Mouse (Mus musculus): ENCODE results near the gene 4930432K21Rik.

Gene 4930432K21Rik

DNA sequence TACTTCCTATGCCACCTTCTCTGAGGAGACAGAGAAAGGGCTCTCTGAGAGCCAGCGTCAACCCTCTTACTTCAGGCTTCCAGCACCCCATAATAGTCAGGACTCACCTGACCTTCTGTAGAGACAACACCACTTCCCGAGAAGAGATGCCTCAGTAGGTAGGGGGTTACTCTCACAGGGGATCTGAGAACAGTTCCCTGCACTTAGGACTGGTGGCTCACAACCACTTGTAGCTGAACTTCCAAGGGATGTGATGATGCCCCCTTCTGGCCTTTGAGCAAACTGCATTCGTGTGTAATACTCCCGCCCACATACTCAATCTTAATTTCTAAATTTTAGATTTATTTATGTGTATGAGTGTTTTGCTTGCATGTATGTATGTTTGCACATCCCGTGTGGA lies 45.7 kb downstream of the 4930432K21Rik start:
- no peak for DNase-seq

DNA sequence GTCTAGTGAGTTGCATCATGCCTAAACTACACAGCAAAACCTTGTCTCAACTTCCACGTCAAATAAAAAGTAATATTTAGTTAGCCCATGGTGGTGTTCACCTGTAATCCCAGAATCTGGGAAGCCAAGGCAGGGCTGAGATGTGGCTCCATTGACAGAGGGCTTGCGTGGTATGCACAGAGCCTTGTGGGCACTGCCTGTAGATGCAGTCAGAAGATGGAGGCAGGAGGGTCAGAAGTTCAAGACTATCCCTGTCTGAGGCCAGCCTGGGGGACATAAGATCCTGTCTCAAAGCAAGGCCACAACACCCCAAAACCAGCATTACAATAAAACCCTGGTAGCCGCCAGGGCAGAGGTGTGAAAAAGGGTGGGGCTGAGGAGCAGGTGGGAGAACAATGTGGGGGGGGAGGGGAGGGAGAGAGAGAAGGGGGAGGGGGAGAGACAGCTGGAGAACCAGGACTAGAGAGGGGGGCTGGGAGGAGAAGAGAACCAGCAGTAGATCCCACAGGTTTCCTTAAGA lies 46.5 kb downstream of the 4930432K21Rik start:
- DNase-seq = no peak

DNA sequence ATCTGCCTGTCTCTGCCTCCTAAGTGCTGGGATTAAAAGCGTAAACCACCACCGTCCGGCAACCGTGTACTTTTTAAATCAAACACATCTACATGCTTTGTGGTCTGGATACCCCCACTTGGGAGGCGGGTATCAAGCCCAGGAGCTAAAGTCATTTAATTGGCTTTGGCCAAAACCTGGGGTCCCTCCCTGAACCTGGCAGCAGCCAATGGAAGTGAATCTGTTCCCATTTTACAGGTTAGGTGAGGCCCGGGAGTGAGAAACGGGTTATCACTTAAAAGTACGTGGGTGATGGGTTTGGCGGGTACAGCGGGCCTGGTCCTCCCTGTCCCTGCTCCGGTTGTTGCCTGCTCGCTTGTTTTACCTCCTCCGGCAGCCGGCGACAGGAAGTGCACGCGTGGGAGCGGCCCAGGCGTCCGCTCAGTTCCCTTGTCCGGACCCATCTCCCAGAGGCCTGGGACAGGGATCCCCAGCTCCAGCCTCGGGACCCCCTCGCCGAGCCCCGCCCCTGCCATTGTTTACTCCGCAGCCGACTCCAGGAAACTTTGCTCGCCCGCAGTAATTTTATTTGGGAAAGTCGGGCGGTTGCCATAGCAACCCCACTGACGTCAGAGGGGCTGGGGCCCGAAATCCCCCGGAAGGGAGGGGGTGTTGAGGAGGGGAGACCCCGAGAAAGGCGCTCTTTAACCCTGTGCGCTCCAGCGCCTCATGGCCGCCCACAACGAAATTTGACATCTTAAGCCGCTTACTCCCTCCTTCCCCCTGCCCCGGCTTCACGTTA lies 49.5 kb downstream of the 4930432K21Rik start:
- peak; percentile 76 to 80 for DNase-seq

DNA sequence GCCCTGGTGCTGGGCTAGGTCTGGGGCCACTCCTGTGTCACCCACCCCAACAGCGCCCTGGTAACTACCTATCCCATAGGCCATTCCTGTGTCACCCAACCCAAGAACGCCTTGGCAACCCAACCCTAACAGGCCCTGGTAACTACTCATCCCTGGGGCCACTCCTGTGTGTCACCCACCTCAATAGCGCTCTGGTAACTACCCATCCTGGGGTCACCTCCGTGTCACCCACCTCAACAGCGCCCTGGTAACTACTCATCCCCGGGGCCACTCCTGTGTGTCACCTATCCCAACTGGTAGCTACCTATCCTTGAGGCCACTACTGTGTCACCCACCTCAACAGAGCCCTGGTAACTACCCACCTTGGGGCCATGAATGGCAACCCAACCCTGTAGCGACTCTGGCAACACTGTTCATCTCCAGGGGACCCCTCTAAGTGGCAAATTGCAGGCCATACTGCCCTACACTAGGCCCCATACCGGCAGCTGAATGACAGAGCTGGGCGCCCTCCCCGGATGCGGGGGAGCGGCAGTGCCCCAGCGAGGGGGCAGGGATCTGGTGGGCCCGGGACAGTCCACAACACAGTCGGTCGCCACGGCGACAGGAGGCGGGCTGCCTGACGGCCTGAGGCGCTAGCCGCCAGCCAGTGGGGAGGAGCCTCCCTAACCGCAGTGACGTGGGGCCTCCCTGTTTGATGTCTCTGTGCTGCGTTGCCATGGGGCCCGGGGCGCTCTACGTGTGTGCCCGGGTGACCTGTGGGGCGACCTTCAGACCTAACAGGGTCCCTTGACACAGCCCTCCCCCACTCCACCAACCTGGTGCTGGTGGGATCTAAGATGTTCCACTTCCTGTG lies 50.3 kb downstream of the 4930432K21Rik start:
- DNase-seq = peak; percentile 74 to 78

- no peak for DNase-seq
Measured at GRCm38 (mm10) chr8:84198871-84199270, 51.0 kb downstream of the 4930432K21Rik start.

- DNase-seq = no peak
Measured at GRCm38 (mm10) chr8:84199348-84200125, 51.7 kb downstream of the 4930432K21Rik start.

GRCm38 (mm10) chr8:84200126-84200555 lies 52.3 kb downstream of the 4930432K21Rik start:
- peak; percentile 19 to 37 for DNase-seq

GRCm38 (mm10) chr8:84200652-84201544 lies 53.1 kb downstream of the 4930432K21Rik start:
- DNase-seq = peak; percentile 72 to 74

GRCm38 (mm10) chr8:84201545-84202245 lies 53.9 kb downstream of the 4930432K21Rik start:
- peak; percentile 76 for DNase-seq

GRCm38 (mm10) chr8:84202466-84202865 lies 54.6 kb downstream of the 4930432K21Rik start:
- DNase-seq = peak; percentile 53 to 54

DNA sequence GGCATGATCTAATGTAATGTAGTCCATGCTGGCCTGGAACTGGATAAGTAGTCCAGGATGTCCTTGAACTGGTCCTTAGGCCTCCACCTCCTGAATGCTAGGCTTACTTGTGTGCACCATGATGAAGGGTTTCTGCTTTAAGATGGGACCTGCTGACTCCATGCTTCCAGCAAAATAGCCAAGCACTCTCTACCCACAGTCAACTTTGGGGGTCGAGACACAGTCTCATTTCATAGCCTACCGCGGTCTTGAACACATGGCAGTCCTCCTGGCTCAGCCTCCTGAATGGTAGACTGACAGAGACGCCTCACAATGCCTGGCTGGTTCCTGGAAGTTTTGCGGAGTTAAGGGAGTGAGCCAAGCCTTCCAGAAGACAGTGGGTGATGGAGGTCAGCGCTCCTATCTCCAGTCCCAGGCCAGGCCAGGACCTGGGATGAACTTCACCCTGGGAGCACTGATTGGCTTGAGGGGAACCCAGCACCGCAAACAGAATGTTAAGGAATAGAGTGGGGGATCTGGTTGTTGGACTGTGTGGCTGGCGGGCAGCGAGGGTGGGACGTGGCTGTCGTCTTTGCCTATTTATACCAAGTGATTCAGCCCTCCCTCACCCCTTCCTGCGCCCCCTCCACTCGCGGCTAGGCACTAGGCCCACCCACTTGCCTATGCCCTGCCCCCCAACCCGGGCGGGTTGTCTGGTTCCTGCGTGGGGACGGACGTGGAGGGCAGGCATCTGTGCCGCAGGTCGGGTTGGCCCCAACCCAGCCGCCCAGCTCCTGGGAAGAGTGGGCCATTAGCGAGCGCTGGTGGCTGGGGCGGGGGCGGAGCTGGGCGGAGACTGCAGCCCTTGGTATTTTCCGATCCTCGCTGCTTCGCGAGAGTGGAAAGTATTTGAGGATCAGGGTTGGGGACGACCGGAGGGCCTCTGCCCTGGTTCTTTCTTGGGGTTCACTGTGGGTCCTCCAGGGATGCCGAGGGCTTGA lies 55.4 kb downstream of the 4930432K21Rik start:
- peak; percentile 82 to 86 for DNase-seq

- peak; percentile 73 to 74 for DNase-seq
Measured at GRCm38 (mm10) chr8:84203975-84204772, 56.3 kb downstream of the 4930432K21Rik start.

- no peak for DNase-seq
Measured at GRCm38 (mm10) chr8:84205073-84205472, 57.2 kb downstream of the 4930432K21Rik start.

- DNase-seq = no peak
Measured at GRCm38 (mm10) chr8:84206666-84207065, 58.8 kb downstream of the 4930432K21Rik start.

DNA sequence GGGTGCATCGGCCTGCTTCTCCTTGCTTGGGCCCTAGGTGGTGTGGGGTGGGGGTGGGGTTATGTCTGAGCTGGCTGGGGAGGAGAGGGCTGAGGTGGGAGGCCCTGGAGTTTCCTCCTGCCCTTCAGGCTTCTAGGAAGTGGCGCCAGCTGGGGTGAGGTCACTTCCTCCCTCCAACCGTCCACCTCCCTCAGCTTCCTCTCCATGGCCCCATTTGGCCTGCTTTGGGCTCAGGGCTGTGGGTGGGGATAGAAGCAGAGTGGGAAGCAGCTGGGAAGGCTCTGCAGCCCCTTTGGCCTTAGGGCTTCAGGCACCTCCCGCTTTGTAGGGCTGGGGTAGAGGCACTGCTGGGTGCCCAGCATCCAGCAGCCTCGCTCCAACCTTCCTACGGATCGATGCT lies 60.0 kb downstream of the 4930432K21Rik start:
- peak; percentile 42 to 55 for DNase-seq

GRCm38 (mm10) chr8:84208381-84209380 lies 60.9 kb downstream of the 4930432K21Rik start:
- peak in 1 of 2 experiments; percentile 32 for DNase-seq

DNA sequence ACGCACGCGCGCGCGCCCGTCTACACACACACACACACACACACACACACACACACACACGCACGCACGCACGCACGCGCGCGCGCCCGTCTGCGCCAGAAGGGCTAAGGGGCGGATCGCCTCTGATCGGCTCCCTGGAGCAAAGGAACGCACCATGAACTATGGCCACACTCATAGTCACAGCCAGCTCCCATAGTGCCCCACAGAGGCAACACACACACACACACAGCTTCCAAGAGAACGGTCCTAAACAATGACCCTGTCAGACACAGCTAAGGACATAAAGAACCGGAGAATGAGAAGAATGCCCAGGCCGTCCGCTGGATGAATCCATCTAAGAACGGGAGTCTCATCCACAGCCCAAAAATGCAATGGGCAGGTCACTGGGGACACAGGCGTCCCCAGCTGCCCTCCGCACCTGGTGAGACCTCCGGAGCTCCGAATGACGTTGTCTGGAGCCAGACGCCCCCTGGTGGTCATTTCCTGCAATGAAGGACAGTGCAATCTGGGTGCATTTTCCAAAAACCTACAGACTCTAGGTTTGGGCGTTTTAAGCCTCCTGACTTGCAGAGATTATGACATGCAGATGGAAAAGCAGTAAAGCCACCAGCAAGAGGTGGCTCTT lies 62.5 kb downstream of the 4930432K21Rik start:
- peak; percentile 57 to 78 for DNase-seq

All from kidney, adult 8-10 months (tissue).